Mouse (Mus musculus): ENCODE results near the gene Zfp141.

GRCm38 (mm10) chr7:42505186-42505585 lies 354 bp downstream of the Zfp141 start:
- TF ChIP-seq CTCF (IDR thresholded peaks at IDR 0.05; ENCODE audit: borderline replicate concordance, insufficient read depth, low read depth, low read length) (no peak), POLR2A (IDR thresholded peaks at IDR 0.05; ENCODE audit: borderline replicate concordance, insufficient read depth, low read length) (no peak)

Measured in cerebellum, adult 2 months (tissue).